Comparison of ENCODE assay signal across 14 mouse cellular contexts in genomic region chr8:72504137-72504536, GRCm38 (mm10). TPM values are rescaled to one million over a fixed set of nuclear protein-coding genes. Genes with fewer than 3 reads are reported as not detected.
DNase-seq lines count a peak whose midpoint lies in the region; ATAC-seq and TF ChIP-seq lines count a peak whose summit lies in the region.
"Had no signal": no experiment of that assay in that cellular context is flagged by ENCODE, and none has a peak within 500 bp of the region (broad histone marks: within the 10 kb centered on the region; RNA-seq: fewer than 3 reads in every experiment).

No protein-coding gene starts in this region.

- no peak for TF ChIP-seq CTCF in midbrain, postnatal 0 days (IDR thresholded peaks at IDR 0.05)

- H3K27me3 ChIP-seq in hindbrain, embryonic 15.5 days: no peaks in the 10 kb centered on the region
- H3K27me3 ChIP-seq in hindbrain, embryonic 10.5 days (ENCODE audit: insufficient read depth, poor library complexity, severe bottlenecking): no peaks in the 10 kb centered on the region
- no peaks in the 10 kb centered on the region for H3K27me3 ChIP-seq in midbrain, postnatal 0 days (ENCODE audit: insufficient read depth, low read length)
- H3K27me3 ChIP-seq in midbrain, embryonic 13.5 days: no peaks in the 10 kb centered on the region
- H3K27me3 ChIP-seq: hindbrain, embryonic 12.5 days had no signal

- no peaks in the 10 kb centered on the region for H3K36me3 ChIP-seq in hindbrain, embryonic 15.5 days
- peaks cover 33% of the 10 kb centered on the region for H3K36me3 ChIP-seq in hindbrain, embryonic 10.5 days
- 0 out of 2 replicates have a peak, but pooled peaks cover 3% of the 10 kb centered on the region for H3K36me3 ChIP-seq in midbrain, postnatal 0 days (ENCODE audit: insufficient read depth, low read length)
- H3K36me3 ChIP-seq in midbrain, embryonic 13.5 days: peaks cover 3% of the 10 kb centered on the region; the same call in 1 of the 2 replicates

- H3K27ac ChIP-seq in hindbrain, embryonic 15.5 days (replicated peaks): no peak overlapping the region
- no peak overlapping the region for H3K27ac ChIP-seq in hindbrain, embryonic 10.5 days
- no peak overlapping the region for H3K27ac ChIP-seq in midbrain, postnatal 0 days (ENCODE audit: low read depth, low read length)
- no peak overlapping the region for H3K27ac ChIP-seq in midbrain, embryonic 13.5 days
- H3K27ac ChIP-seq: hindbrain, embryonic 12.5 days; macrophage had no signal

- H3K9ac ChIP-seq in hindbrain, embryonic 15.5 days: no peak overlapping the region
- H3K9ac ChIP-seq in midbrain, postnatal 0 days (replicated peaks; ENCODE audit: low read length, poor library complexity, severe bottlenecking): no peak overlapping the region
- no peak overlapping the region for H3K9ac ChIP-seq in midbrain, embryonic 13.5 days (replicated peaks)
- H3K9ac ChIP-seq: hindbrain, embryonic 12.5 days had no signal

- no peaks in the 10 kb centered on the region for H3K9me3 ChIP-seq in hindbrain, embryonic 15.5 days
- no peaks in the 10 kb centered on the region for H3K9me3 ChIP-seq in hindbrain, embryonic 10.5 days
- H3K9me3 ChIP-seq in midbrain, postnatal 0 days (ENCODE audit: low read length): no peaks in the 10 kb centered on the region
- H3K9me3 ChIP-seq in midbrain, embryonic 13.5 days: no peaks in the 10 kb centered on the region
- H3K9me3 ChIP-seq: hindbrain, embryonic 12.5 days had no signal

- H3K4me1 ChIP-seq in hindbrain, embryonic 15.5 days (replicated peaks): peaks cover 25% of the 10 kb centered on the region; the same call in 1 of the 2 replicates
- H3K4me1 ChIP-seq in hindbrain, embryonic 10.5 days (replicated peaks): no peaks in the 10 kb centered on the region
- H3K4me1 ChIP-seq in midbrain, postnatal 0 days (ENCODE audit: insufficient read depth, low read length): no peaks in the 10 kb centered on the region
- 0 out of 2 replicates have a peak, but pooled peaks cover 3% of the 10 kb centered on the region for H3K4me1 ChIP-seq in midbrain, embryonic 13.5 days (replicated peaks)

- no peak for DNase-seq in hindbrain, embryonic 10.5 days (ENCODE audit: low spot score)
- DNase-seq in midbrain, postnatal 0 days (ENCODE audit: low spot score): peak; percentile 46
- peak; percentile 92 for DNase-seq in cerebellum, adult 9-10 months
- peak; percentile 71 for DNase-seq in right cerebral cortex, postnatal 25 days
- DNase-seq in lung, postnatal 25 days (ENCODE audit: low spot score): no peak
- no peak for DNase-seq in urinary bladder, adult 2 months (ENCODE audit: low spot score)
- DNase-seq: adrenal gland, postnatal 25 days; heart, adult 2 months; kidney, postnatal 25 days; thymus, postnatal 14 days had no signal

- ATAC-seq in hindbrain, embryonic 15.5 days (ENCODE audit: low FRiP score, low read depth): peak; percentile 39; the same call in 1 of the 2 replicates
- no peak for ATAC-seq in midbrain, postnatal 0 days (ENCODE audit: low FRiP score)
- ATAC-seq in midbrain, embryonic 13.5 days: no peak

- no peak overlapping the region for H3K4me3 ChIP-seq in hindbrain, embryonic 15.5 days
- no peak overlapping the region for H3K4me3 ChIP-seq in hindbrain, embryonic 10.5 days
- H3K4me3 ChIP-seq in midbrain, postnatal 0 days (ENCODE audit: low read depth, low read length): no peak overlapping the region
- H3K4me3 ChIP-seq in midbrain, embryonic 13.5 days (replicated peaks): no peak overlapping the region
- H3K4me3 ChIP-seq: heart, adult 2 months; hindbrain, embryonic 12.5 days had no signal

- no peak overlapping the region for H3K4me2 ChIP-seq in hindbrain, embryonic 15.5 days
- H3K4me2 ChIP-seq in midbrain, postnatal 0 days (ENCODE audit: low read depth, low read length, poor library complexity, severe bottlenecking): no peak overlapping the region
- no peak overlapping the region for H3K4me2 ChIP-seq in midbrain, embryonic 13.5 days (replicated peaks)
- H3K4me2 ChIP-seq: hindbrain, embryonic 12.5 days had no signal

RNA-seq across cellular contexts. Expression of gene Slc35e1, which starts 11.7 kb away (rescaled TPM):
- 17.8 and 20.0 TPM in 2 replicates for polyA plus RNA-seq in hindbrain, embryonic 15.5 days (2015; fragmentation: Nextera tagmentation; extraction: Ambion mirVana)
- polyA plus RNA-seq in hindbrain, embryonic 10.5 days (2016; fragmentation: Nextera tagmentation; extraction: Ambion mirVana): 19.6 and 21.3 TPM in 2 replicates
- total RNA-seq in midbrain, postnatal 0 days (2014; rRNA removed): 47.7 and 69.4 TPM in 2 replicates
- 11.1 and 12.0 TPM in 2 replicates for polyA plus RNA-seq in midbrain, postnatal 0 days (2015; fragmentation: Nextera tagmentation; extraction: Ambion mirVana)
- polyA plus RNA-seq in midbrain, embryonic 13.5 days (2015; fragmentation: Nextera tagmentation; extraction: Ambion mirVana): 9.0 and 11.9 TPM in 2 replicates
- polyA plus RNA-seq in urinary bladder, adult 2 months (2012; rRNA removed): 21.4 and 22.2 TPM in 2 replicates

RNA-seq across cellular contexts. Expression of gene Cherp, which starts 29.1 kb away (rescaled TPM):
- polyA plus RNA-seq in hindbrain, embryonic 15.5 days (2015; fragmentation: Nextera tagmentation; extraction: Ambion mirVana): 44.5 and 59.8 TPM in 2 replicates
- 99.1 and 105 TPM in 2 replicates for polyA plus RNA-seq in hindbrain, embryonic 10.5 days (2016; fragmentation: Nextera tagmentation; extraction: Ambion mirVana)
- total RNA-seq in midbrain, postnatal 0 days (2014; rRNA removed): 33.4 and 51.4 TPM in 2 replicates
- polyA plus RNA-seq in midbrain, postnatal 0 days (2015; fragmentation: Nextera tagmentation; extraction: Ambion mirVana): 44.5 and 50.9 TPM in 2 replicates
- polyA plus RNA-seq in midbrain, embryonic 13.5 days (2015; fragmentation: Nextera tagmentation; extraction: Ambion mirVana): 49.7 and 56.3 TPM in 2 replicates
- 27.4 and 38.5 TPM in 2 replicates for polyA plus RNA-seq in urinary bladder, adult 2 months (2012; rRNA removed)

RNA-seq across cellular contexts. Expression of gene Med26, which starts 43.9 kb away (rescaled TPM):
- polyA plus RNA-seq in hindbrain, embryonic 15.5 days (2015; fragmentation: Nextera tagmentation; extraction: Ambion mirVana): 15.8 and 18.6 TPM in 2 replicates
- 18.9 and 21.9 TPM in 2 replicates for polyA plus RNA-seq in hindbrain, embryonic 10.5 days (2016; fragmentation: Nextera tagmentation; extraction: Ambion mirVana)
- 16.2 and 17.8 TPM in 2 replicates for total RNA-seq in midbrain, postnatal 0 days (2014; rRNA removed)
- 17.4 and 19.1 TPM in 2 replicates for polyA plus RNA-seq in midbrain, postnatal 0 days (2015; fragmentation: Nextera tagmentation; extraction: Ambion mirVana)
- 16.6 and 17.7 TPM in 2 replicates for polyA plus RNA-seq in midbrain, embryonic 13.5 days (2015; fragmentation: Nextera tagmentation; extraction: Ambion mirVana)
- polyA plus RNA-seq in urinary bladder, adult 2 months (2012; rRNA removed): 8.9 and 9.8 TPM in 2 replicates

Comparison
In these comparisons a context has a peak if more than half of its experiments do, and no peak if none do; other contexts are left out.
1. DNase-seq: peak in midbrain, postnatal 0 days (single experiment), cerebellum, adult 9-10 months (single experiment) and right cerebral cortex, postnatal 25 days (single experiment); none in hindbrain, embryonic 10.5 days (single experiment), lung, postnatal 25 days (single experiment) and urinary bladder, adult 2 months (single experiment).